Mouse (Mus musculus) liver, embryonic 15.5 days (tissue): ENCODE measurements around the gene Acin1. TPM values are rescaled to one million over a fixed set of nuclear protein-coding genes. Genes with fewer than 3 reads are reported as not detected.

ENCODE experiments used
- ATAC-seq: fragments of 200-750 bp; cut with Nextera tagmentation; 2 replicates; pipeline ENCODE4 v1.8.0; 2017; ENCODE audit warnings: moderate number of reproducible peaks, mild to moderate bottlenecking, moderate library complexity; ENCODE audit not compliant: insufficient read depth
- H3K27ac ChIP-seq: fragments of 300-500 bp; sonication (generic); replicated peaks from 2 replicates; pipeline ENCODE4 v1.5.1; 2015; ENCODE audit warnings: mild to moderate bottlenecking, inconsistent platforms
- H3K27me3 ChIP-seq: fragments of 300-500 bp; sonication (generic); 2 replicates; pipeline ENCODE4 v1.6.1; 2015; ENCODE audit warnings: mild to moderate bottlenecking, inconsistent platforms
- H3K36me3 ChIP-seq: fragments of 300-500 bp; sonication (generic); replicated peaks from 2 replicates; pipeline ENCODE4 v1.6.1; 2015; ENCODE audit warnings: moderate library complexity, mild to moderate bottlenecking, inconsistent platforms
- H3K4me1 ChIP-seq: fragments of 300-500 bp; sonication (generic); replicated peaks from 2 replicates; pipeline ENCODE4 v1.6.1; 2015; ENCODE audit warnings: inconsistent platforms
- H3K4me2 ChIP-seq: fragments of 300-500 bp; sonication (generic); 2 replicates; pipeline ENCODE4 v1.6.1; 2015; ENCODE audit warnings: moderate library complexity, mild to moderate bottlenecking, inconsistent platforms
- H3K4me3 ChIP-seq: fragments of 300-500 bp; sonication (generic); replicated peaks from 2 replicates; pipeline ENCODE4 v1.5.1; 2015; ENCODE audit warnings: mild to moderate bottlenecking, inconsistent platforms
- H3K9ac ChIP-seq: fragments of 300-500 bp; sonication (generic); 2 replicates; pipeline ENCODE4 v1.6.1; 2015; ENCODE audit warnings: moderate library complexity, mild to moderate bottlenecking, inconsistent platforms
- H3K9me3 ChIP-seq: fragments of 300-500 bp; sonication (generic); replicated peaks from 2 replicates; pipeline ENCODE4 v1.6.1; 2016; ENCODE audit warnings: inconsistent platforms
- WGBS: fragments of 180-500 bp; shearing (Covaris S2); methylation state at CpG from one replicate; pipeline ENCODE4 v1.1.7; 2015; ENCODE audit warnings: mixed read lengths; ENCODE audit not compliant: insufficient replicate concordance; 5-methylcytosine and 5-hydroxymethylcytosine counted together
- polyA plus RNA-seq: library from polyadenylated mRNA; unstranded; fragments of >200 nt; fragmentation: Nextera tagmentation; extraction: Ambion mirVana; gene quantifications from 2 replicates; pipeline ENCODE4 v1.2.1, GENCODE M21; 2015

Acin1 gene
- polyA plus RNA-seq, 1 experiment from 2014 or later, result 48.7 TPM

DNA sequence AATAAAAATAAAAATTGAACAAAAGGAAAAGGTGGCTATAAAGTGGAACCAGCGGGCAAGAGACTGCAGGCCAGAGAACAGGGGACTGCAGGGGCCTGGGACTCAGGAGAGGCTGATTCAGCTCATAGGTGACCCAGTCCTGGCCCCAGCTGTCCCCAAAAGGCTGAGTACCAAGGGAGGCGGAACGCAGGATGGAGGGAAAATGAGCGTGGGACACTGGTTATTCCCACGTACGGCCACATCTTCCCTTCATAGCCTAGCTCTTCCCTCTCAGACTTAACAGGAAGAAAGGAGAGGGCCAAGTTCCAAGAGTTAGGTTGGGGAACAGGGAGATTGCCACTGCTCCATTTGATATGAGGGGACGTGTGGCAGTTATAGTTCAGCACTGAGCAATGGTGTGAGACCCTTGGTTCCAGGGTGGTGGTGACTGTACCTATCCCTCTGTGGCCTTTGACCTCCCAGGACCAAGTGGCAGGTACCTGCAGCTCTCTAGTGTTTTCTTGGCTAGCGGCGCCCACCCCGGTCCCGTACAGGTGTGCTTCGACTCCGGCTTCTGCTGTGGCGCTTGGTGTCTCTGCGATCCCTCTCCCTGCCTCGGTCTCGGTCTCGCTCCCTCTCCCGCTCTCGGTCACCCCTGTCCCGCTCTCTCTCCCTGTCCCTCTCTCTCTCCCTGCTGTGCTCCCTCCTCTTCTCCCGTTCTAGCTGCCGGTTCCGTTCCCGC is 44.3 kb downstream of the Acin1 start:
- Histone ChIP-seq H3K27ac (no peak overlapping the region), H3K4me2 (no peak overlapping the region), H3K27me3 (peaks cover 22% of the 10 kb centered on the region), H3K4me1 (peaks cover 15% of the 10 kb centered on the region), H3K4me3 (no peak overlapping the region), H3K9me3 (no peaks in the 10 kb centered on the region), H3K36me3 (peaks cover 56% of the 10 kb centered on the region), H3K9ac (no peak overlapping the region)
- 87% methylated on average over 25 of the region's 25 CpGs for WGBS
- no peak for ATAC-seq

GRCm38 (mm10) chr14:54641305-54641969 is 45.3 kb downstream of the Acin1 start, which contains the start of gene Cdh24:
Gene Cdh24 (minus strand): TSS chr14:54641364.
- ATAC-seq, result peak; percentile 91
- H3K4me1 ChIP-seq, result peaks cover 15% of the 10 kb centered on the region
- H3K36me3 ChIP-seq, result peaks cover 46% of the 10 kb centered on the region
- H3K27me3 ChIP-seq, result peaks cover 22% of the 10 kb centered on the region
- H3K4me3 ChIP-seq, result peak within 1 kb of the TSS; percentile 72
- WGBS, result under 1% methylated on average over 47 of the region's 52 CpGs
- H3K27ac ChIP-seq, result peak within 1 kb of the TSS; percentile 72
- H3K9ac ChIP-seq, result peak within 1 kb of the TSS; percentile 69
- H3K4me2 ChIP-seq, result peak within 1 kb of the TSS; percentile 99
- no peaks in the 10 kb centered on the region for H3K9me3 ChIP-seq

DNA sequence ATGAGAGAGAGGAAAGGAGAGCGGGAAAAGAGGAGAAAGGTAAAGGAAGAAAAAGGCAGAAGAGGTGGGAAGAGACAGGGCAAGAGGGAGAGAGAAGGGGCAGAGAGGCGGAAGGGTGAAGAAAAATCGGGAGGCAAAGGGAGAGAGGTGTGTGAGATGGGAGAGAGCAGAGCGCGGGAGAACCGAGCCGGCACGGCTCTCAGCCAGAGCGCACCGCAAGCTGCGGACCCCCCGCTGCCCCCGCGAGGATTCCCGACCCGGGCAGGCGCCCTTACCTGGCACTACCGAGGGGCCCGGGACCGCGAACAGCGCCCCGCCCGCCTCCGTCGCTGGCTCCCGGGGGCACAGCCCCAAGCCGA is 45.8 kb downstream of the Acin1 start, which contains the start of gene Gm17606:
Gene Gm17606, plus strand, starts transcription at position 7 of the 359 bp plus-strand sequence.
- 2% methylated on average over 28 of the region's 28 CpGs for WGBS
- peak within 1 kb of the TSS; percentile 72 for H3K4me3 ChIP-seq
- H3K27ac ChIP-seq, result peak within 1 kb of the TSS; percentile 72
- H3K9ac ChIP-seq, result peak within 1 kb of the TSS; percentile 69
- no peaks in the 10 kb centered on the region for H3K9me3 ChIP-seq
- H3K27me3 ChIP-seq, result peaks cover 22% of the 10 kb centered on the region
- ATAC-seq, result no peak
- H3K4me1 ChIP-seq, result peaks cover 15% of the 10 kb centered on the region
- H3K36me3 ChIP-seq, result peaks cover 41% of the 10 kb centered on the region
- peak within 1 kb of the TSS; percentile 99 for H3K4me2 ChIP-seq

GRCm38 (mm10) chr14:54640121-54640520 is 46.6 kb downstream of the Acin1 start:
- Histone ChIP-seq H3K4me2 (no peak overlapping the region), H3K4me3 (no peak overlapping the region), H3K4me1 (peaks cover 15% of the 10 kb centered on the region), H3K27ac (no peak overlapping the region), H3K36me3 (peaks cover 33% of the 10 kb centered on the region), H3K9me3 (no peaks in the 10 kb centered on the region), H3K27me3 (peaks cover 22% of the 10 kb centered on the region), H3K9ac (no peak overlapping the region)
- WGBS, result 42% methylated on average over 4 of the region's 4 CpGs
- no peak for ATAC-seq

DNA sequence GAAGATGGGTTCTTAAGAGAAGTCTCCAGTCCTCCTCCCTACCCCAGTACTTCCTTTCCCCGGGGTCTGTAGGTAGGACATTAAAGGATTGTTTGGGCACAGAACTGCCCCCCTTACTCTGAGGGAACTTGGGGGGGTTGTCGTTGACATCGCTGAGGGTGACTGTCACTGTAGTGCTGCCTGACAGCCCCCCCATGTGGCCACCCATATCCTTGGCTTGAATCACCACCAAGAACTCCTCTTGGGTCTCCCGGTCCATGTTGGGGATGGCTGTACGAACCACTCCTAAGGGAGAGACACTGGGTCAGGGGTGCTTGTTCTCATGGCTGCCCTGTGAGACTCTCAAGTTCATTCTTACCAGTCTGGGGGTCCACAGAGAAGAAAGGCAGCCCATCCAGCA is 48.5 kb downstream of the Acin1 start:
- Histone ChIP-seq H3K9me3 (no peaks in the 10 kb centered on the region), H3K27me3 (peaks cover 22% of the 10 kb centered on the region), H3K27ac (no peak overlapping the region), H3K9ac (no peak overlapping the region), H3K36me3 (peaks cover 14% of the 10 kb centered on the region), H3K4me3 (no peak overlapping the region), H3K4me1 (peaks cover 15% of the 10 kb centered on the region), H3K4me2 (no peak overlapping the region)
- no peak for ATAC-seq
- 67% methylated on average over 5 of the region's 5 CpGs for WGBS

DNA sequence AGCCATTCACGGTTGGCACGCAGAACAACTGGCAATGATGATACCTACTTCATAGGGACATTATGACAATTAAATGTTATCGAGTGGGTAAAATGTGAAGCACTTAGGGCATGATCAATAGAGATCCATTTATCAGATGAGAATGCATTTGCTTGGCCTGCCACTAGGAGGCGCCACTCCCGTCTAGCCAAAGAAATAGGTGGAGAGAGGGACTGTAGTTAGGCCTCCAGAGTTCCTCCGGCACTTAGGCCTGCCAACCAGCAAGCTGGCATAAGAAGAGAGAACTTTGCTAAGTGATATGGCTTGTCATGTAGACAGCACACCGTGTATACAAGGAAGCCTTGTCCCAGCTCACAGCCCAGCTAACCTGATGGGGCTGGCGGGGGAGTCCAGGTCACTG is 49.8 kb downstream of the Acin1 start:
- WGBS, result 41% methylated on average over 8 of the region's 8 CpGs
- peaks cover 22% of the 10 kb centered on the region for H3K27me3 ChIP-seq
- no peak overlapping the region for H3K9ac ChIP-seq
- no peaks in the 10 kb centered on the region for H3K9me3 ChIP-seq
- ATAC-seq, result no peak
- H3K36me3 ChIP-seq, result peaks cover 6% of the 10 kb centered on the region
- no peak overlapping the region for H3K4me3 ChIP-seq
- no peak overlapping the region for H3K27ac ChIP-seq
- H3K4me1 ChIP-seq, result peaks cover 15% of the 10 kb centered on the region
- H3K4me2 ChIP-seq, result no peak overlapping the region

GRCm38 (mm10) chr14:54634182-54634581 is 52.5 kb downstream of the Acin1 start:
- H3K4me2 ChIP-seq, result no peak overlapping the region
- no peak for ATAC-seq
- WGBS, result 59% methylated on average over 4 of the region's 4 CpGs
- H3K4me3 ChIP-seq, result no peak overlapping the region
- H3K27ac ChIP-seq, result no peak overlapping the region
- H3K36me3 ChIP-seq, result 0 out of 2 replicates have a peak, but pooled peaks cover 7% of the 10 kb centered on the region
- peaks cover under 1% of the 10 kb centered on the region for H3K27me3 ChIP-seq
- no peaks in the 10 kb centered on the region for H3K9me3 ChIP-seq
- no peaks in the 10 kb centered on the region for H3K4me1 ChIP-seq
- H3K9ac ChIP-seq, result no peak overlapping the region

DNA sequence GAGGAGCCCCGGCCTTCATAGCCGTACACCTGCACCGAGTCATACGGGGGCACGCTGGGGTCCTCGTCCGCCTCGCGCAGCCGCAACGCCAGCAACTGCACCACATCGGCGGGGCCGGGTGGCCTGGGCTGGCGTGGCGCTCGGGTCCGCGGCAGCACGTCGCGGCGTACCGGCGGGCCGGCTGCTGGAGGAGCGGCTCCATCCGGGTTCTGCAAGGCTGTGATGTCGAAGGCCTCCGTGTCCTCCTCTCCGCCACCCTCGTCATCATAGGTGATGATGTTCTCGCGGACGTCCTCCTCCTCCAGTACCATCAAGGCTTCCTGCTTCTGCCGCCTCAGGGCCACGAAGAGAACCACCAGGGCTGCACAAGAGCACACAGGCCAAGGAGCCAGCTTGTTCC is 54.5 kb downstream of the Acin1 start:
- no peak for ATAC-seq
- 89% methylated on average over 37 of the region's 37 CpGs for WGBS

DNA sequence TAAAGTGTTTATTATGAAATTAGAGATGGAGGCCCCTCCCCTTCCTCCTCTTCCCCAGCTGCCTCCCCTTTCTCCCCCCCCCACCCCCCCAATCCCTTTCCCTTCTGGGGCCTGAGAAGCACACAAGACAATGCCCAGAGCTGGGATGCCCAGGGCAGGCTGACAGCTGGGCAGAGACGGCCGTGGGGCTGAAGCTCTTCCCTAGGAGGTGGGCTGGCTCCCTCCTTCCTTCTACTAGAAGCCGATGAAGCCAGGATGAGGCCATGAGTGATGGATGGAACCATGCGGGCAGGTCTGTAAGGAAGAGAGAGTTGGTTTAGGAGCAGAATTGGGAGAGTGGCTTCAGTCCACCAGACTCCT is 55.5 kb downstream of the Acin1 start:
- WGBS, result 57% methylated on average over 4 of the region's 4 CpGs
- Histone ChIP-seq H3K36me3 (0 out of 2 replicates have a peak, but pooled peaks cover 7% of the 10 kb centered on the region), H3K27ac (no peak overlapping the region), H3K4me3 (no peak overlapping the region), H3K4me1 (no peaks in the 10 kb centered on the region), H3K27me3 (peaks cover 2% of the 10 kb centered on the region; the same call in 1 of the 2 replicates), H3K4me2 (no peak overlapping the region), H3K9ac (no peak overlapping the region), H3K9me3 (no peaks in the 10 kb centered on the region)
- no peak for ATAC-seq

More for the DNA sequence above, 54.5 kb downstream of the Acin1 start:
- Histone ChIP-seq H3K4me1 (no peaks in the 10 kb centered on the region), H3K9ac (no peak overlapping the region), H3K27ac (no peak overlapping the region), H3K36me3 (0 out of 2 replicates have a peak, but pooled peaks cover 7% of the 10 kb centered on the region), H3K4me3 (no peak overlapping the region), H3K27me3 (no peaks in the 10 kb centered on the region; the same call in 1 of the 2 replicates), H3K4me2 (no peak overlapping the region), H3K9me3 (no peaks in the 10 kb centered on the region)

- no peak overlapping the region for H3K4me3 ChIP-seq
- H3K27me3 ChIP-seq, result peaks cover 7% of the 10 kb centered on the region; the same call in 1 of the 2 replicates
- no peak overlapping the region for H3K9ac ChIP-seq
- H3K4me2 ChIP-seq, result no peak overlapping the region
- 49% methylated on average over 11 of the region's 11 CpGs for WGBS
- no peak for ATAC-seq
- no peaks in the 10 kb centered on the region for H3K4me1 ChIP-seq
- 0 out of 2 replicates have a peak, but pooled peaks cover 7% of the 10 kb centered on the region for H3K36me3 ChIP-seq
- H3K27ac ChIP-seq, result no peak overlapping the region
- H3K9me3 ChIP-seq, result no peaks in the 10 kb centered on the region
Observed at GRCm38 (mm10) chr14:54630583-54631239, 56.0 kb downstream of the Acin1 start.

GRCm38 (mm10) chr14:54629797-54630196 is 56.9 kb downstream of the Acin1 start:
- Histone ChIP-seq H3K4me1 (no peaks in the 10 kb centered on the region), H3K9ac (no peak overlapping the region), H3K4me3 (no peak overlapping the region), H3K27ac (no peak overlapping the region), H3K36me3 (0 out of 2 replicates have a peak, but pooled peaks cover 7% of the 10 kb centered on the region), H3K9me3 (no peaks in the 10 kb centered on the region), H3K4me2 (no peak overlapping the region), H3K27me3 (peaks cover 16% of the 10 kb centered on the region)
- 56% methylated on average over 2 of the region's 2 CpGs for WGBS
- ATAC-seq, result no peak
